Mouse (Mus musculus) brain, embryonic 14.5 days (tissue): ENCODE results near the gene Uqcr11.
A peak's percentile ranks its signal among the peaks of the same experiment; 100 is the strongest.

Experiments used
- CTCF ChIP-seq: fragments of 200-500 bp; IDR thresholded peaks from 2 replicates; pipeline ENCODE4 v1.5.1; 2012; ENCODE audit warnings: inconsistent platforms, mild to moderate bottlenecking, moderate library complexity, borderline replicate concordance; ENCODE audit not compliant: insufficient read depth, insufficient read length; ENCODE audit errors: extremely low read depth
- POLR2A ChIP-seq: fragments of 200-500 bp; IDR thresholded peaks from 2 replicates; pipeline ENCODE4 v1.6.1; 2012; ENCODE audit warnings: mild to moderate bottlenecking, inconsistent platforms, borderline replicate concordance; ENCODE audit not compliant: poor library complexity, insufficient read depth, insufficient read length, severe bottlenecking; ENCODE audit errors: extremely low read depth

GRCm38 (mm10) chr10:80387522-80387959 lies 19.1 kb downstream of the Uqcr11 start, which contains the start of gene Mex3d:
- TF ChIP-seq CTCF (no peak), POLR2A (peak; percentile 46; the same call in 1 of the 2 replicates)
